Mouse (Mus musculus) heart, postnatal 0 days (tissue): Measurements from ENCODE around the gene Nadk2.

ENCODE experiments used
- CTCF ChIP-seq: IDR thresholded peaks from 2 replicates; pipeline ENCODE4 v1.5.1; 2016; ENCODE audit warnings: antibody characterized with exemption, control low read depth, low read depth
- EP300 ChIP-seq: IDR thresholded peaks from 2 replicates; pipeline ENCODE4 v1.6.1; 2016; ENCODE audit warnings: antibody characterized with exemption, low read depth

- TF ChIP-seq CTCF (no peak), EP300 (no peak)
Measured at GRCm38 (mm10) chr15:9087421-9087820, 16.4 kb downstream of the Nadk2 start.
